Mouse (Mus musculus): Measurements from ENCODE around the gene Tpm1.

Gene Tpm1

GRCm38 (mm10) chr9:67049086-67049824 lies at the start of gene Tpm1:
Gene Tpm1, minus strand, starts transcription at chr9:67049406.
- no peak for DNase-seq (ENCODE audit: low read depth in 1 of 2, low spot score in 2 of 2)

GRCm38 (mm10) chr9:67094371-67094770 lies 45.2 kb upstream of the Tpm1 start:
- no peak for DNase-seq (ENCODE audit: low read depth in 1 of 2, low spot score in 2 of 2)

DNA sequence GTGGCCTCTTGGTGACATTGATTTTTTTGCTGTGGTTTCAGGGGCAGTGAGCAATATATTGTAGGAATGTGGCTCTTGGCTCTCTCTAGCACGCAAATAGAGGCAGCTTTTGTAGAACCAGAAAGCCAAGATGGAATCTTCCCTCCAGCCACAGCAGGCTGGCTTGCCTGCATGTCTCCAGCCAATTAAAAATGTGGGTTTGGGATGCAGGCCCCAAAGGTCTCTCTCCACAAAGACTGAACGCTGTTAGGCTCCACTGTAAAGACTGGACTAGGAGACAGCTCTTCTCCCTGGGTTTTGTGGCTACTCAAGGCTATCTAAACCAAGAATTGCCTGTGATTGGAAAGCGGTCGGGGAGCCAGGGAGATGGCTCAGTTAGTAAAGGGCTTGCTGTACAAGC lies 43.0 kb upstream of the Tpm1 start:
- no peak for DNase-seq (ENCODE audit: low read depth in 1 of 2, low spot score in 2 of 2)

DNA sequence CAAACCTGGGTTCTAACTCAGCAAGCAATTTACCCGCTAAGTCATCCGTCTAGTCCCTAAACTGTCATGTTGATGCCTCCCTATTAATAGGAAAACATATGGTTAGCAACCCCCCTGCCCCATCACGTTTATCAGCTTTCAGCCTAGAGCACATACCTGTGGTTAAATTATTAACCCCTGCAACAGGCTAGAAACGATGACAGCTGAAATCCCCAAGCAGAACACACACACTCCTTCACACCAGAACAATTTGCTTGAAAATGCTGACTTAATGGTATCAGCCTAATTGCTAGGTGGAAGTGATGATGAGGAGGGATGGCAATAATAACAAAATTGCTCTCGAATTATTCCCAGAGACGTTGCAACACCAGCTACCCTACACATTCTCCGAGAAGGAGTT lies 42.4 kb upstream of the Tpm1 start:
- DNase-seq (ENCODE audit: low read depth in 1 of 2, low spot score in 2 of 2): no peak

DNA sequence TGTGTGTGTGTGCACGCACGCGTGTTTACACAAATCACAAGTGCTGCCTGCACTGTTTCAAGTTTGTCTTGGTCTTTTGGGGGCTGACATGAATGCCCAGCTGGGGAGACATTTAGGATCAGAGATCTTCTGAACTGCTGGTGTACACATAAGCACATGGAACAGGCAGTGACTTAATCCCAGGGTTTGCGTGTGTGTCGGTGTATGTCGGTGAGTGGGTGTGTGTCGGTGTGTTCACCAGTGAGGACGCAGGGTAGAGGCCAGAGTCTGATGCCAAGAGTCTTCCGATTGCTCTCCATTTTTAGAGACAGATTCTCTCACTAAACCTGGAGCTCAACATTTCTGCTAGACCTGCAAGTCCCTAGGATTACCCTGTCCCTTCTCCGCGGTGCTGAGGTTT lies 41.9 kb upstream of the Tpm1 start:
- DNase-seq (ENCODE audit: low read depth in 1 of 2, low spot score in 2 of 2): no peak

GRCm38 (mm10) chr9:67090633-67091045 lies 41.4 kb upstream of the Tpm1 start:
- no peak for DNase-seq (ENCODE audit: low read depth in 1 of 2, low spot score in 2 of 2)

DNA sequence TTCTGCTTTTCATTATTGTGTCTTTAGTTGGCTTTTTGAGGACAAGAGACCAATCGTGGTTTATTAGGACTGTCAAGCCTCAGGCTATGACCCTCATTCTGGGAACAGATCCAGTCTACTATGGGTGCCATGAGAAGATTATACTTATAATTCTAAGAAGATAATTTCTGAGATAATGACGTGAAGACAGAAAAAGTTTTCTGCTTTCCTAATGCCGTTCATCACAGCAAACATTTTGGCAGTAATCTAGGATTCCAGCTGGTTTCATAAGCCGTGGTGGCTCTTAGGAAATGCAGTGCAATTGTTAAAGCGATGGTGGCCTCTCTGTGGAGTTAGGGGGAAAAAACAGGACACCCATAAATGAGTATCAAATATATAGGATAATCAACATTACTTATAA lies 40.0 kb upstream of the Tpm1 start:
- no peak for DNase-seq (ENCODE audit: low read depth in 1 of 2, low spot score in 2 of 2)

DNA sequence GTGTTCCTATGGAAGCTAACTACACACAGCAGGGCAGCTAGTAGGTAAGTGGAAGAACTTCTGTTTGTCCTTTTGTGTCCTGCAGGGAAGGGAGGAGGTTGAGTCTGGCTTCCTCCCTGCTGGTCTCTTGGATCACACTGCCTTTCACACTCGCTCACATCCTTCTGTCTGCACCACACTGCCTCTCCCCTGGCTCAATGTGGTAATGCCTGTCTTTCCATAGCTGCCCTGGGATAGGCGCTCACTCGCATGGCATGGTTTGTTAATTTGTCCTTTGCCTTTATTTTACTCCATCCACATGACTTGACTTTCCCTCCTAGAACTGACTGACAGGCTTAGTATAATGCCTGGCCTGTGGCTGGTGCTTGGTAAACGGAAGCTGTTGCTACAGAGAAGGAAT lies 34.6 kb upstream of the Tpm1 start:
- no peak for DNase-seq (ENCODE audit: low read depth in 1 of 2, low spot score in 2 of 2)

DNA sequence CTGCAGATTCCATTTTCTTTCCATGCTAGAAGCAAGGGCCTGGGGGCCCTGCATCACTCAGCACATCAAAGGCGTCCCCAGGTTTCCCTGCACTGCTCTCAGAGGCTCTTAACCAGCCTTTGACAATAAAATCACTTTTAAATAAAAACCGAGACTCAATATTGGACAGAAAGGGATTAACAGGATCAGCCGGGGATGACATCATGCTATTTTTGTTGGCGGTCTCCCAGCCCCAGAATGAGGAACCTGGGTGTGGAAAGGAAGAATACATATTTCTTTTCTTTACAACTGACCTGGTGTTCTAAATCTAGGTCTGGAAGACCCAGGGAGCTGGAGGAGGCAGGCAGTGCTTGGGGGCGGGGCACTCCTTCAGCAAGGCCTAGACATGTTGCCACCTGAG lies 32.5 kb upstream of the Tpm1 start:
- no peak for DNase-seq (ENCODE audit: low read depth in 1 of 2, low spot score in 2 of 2)

- DNase-seq (ENCODE audit: low read depth in 1 of 2, low spot score in 2 of 2): no peak
Measured at GRCm38 (mm10) chr9:67077658-67078319, 28.6 kb upstream of the Tpm1 start.

GRCm38 (mm10) chr9:67077266-67077657 lies 28.1 kb upstream of the Tpm1 start:
- DNase-seq (ENCODE audit: low read depth in 1 of 2, low spot score in 2 of 2): no peak

DNA sequence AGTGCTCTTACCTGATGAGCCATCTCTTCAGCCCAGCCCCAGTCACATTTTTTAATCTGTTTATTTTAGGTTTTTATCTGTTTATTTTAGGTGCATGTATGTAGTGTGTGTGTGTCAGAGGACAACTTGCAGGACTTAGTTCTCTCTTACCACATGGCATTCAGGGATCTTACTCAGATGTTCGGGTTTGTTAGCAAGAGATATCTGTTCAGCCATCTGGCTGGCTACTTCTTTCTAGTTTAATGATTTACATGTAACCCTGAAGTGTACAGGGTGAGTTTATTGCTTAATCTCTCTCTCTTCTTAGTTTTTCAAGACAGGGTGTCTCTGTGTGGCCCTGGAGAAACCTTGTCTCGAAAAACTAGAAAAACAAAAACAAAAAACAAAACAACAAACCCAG lies 23.0 kb upstream of the Tpm1 start:
- no peak for DNase-seq (ENCODE audit: low read depth in 1 of 2, low spot score in 2 of 2)

- no peak for DNase-seq (ENCODE audit: low read depth in 1 of 2, low spot score in 2 of 2)
Measured at GRCm38 (mm10) chr9:67071596-67071995, 22.4 kb upstream of the Tpm1 start.

GRCm38 (mm10) chr9:67071103-67071502 lies 21.9 kb upstream of the Tpm1 start:
- no peak for DNase-seq (ENCODE audit: low read depth in 1 of 2, low spot score in 2 of 2)

- no peak for DNase-seq (ENCODE audit: low read depth in 1 of 2, low spot score in 2 of 2)
Measured at GRCm38 (mm10) chr9:67066616-67067015, 17.4 kb upstream of the Tpm1 start.

GRCm38 (mm10) chr9:67059714-67060113 lies 10.5 kb upstream of the Tpm1 start:
- no peak for DNase-seq (ENCODE audit: low read depth in 1 of 2, low spot score in 2 of 2)

DNA sequence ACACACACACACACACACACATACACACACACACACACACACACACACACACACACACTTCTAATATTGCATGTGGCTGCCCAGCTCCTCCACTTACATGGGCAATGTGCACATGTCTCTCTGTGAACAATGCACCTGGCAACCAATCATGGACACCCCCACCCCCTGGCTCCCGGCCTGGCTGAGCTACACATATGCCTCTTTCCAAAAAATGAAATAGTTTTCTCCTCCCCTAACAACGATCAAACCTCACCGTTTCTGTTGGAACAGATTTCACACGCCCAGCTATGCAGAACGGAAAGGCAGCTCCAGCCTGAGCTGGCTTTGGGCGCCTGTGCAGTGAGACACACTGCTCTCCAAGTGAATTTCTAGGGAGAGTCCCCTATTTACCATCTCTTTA lies 9.2 kb upstream of the Tpm1 start:
- DNase-seq (ENCODE audit: low read depth in 1 of 2, low spot score in 2 of 2): no peak

- no peak for DNase-seq (ENCODE audit: low read depth in 1 of 2, low spot score in 2 of 2)
Measured at GRCm38 (mm10) chr9:67050736-67051337, 1.6 kb upstream of the Tpm1 start.

DNA sequence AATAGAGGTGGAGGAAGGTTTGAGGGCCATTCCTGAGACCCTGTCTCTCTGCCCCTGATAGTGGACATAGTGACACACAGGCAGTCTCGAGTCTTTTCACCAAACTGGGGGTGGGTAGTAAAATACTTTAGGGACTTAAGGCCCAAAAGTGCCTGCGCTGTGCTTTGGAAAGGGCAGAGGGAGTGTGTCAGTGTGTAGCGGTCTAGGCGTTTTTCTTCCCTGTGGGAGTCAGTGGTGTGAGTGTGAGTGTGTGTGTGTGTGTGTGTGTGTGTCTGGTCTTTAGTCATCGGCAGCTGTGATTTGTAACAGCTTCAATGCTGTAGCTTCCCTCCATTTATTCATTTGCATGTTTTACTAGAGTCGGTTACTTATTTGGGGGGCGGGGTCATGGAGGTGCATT lies 630 bp upstream of the Tpm1 start:
- DNase-seq (ENCODE audit: low read depth in 1 of 2, low spot score in 2 of 2): no peak

- DNase-seq (ENCODE audit: low read depth in 1 of 2, low spot score in 2 of 2): no peak
Measured at GRCm38 (mm10) chr9:67048483-67049085, 622 bp downstream of the Tpm1 start.

- DNase-seq (ENCODE audit: low read depth in 1 of 2, low spot score in 2 of 2): no peak
Measured at GRCm38 (mm10) chr9:67047606-67048482, 1.4 kb downstream of the Tpm1 start.

Measured in monocyte, adult 2 months (primary cell).